Mouse (Mus musculus) spleen, adult 10 weeks (tissue): Measurements from ENCODE around the gene Mpzl2. TPM values are rescaled to one million over a fixed set of nuclear protein-coding genes. Genes with fewer than 3 reads are reported as not detected.

Source experiments
- polyA plus RNA-seq: library from polyadenylated mRNA; stranded (reverse); fragments of 350-450 nt; fragmentation: Illumina TruSeq; extraction: RNeasy Lipid Tissue Mini Kit (QIAGEN cat#74804); gene quantifications from one replicate; pipeline ENCODE4 v1.2.3, GENCODE M21; 2015; ENCODE audit warnings: low replicate concordance; ENCODE audit not compliant: insufficient read depth

Gene Mpzl2
- polyA plus RNA-seq, result 1.2 TPM

DNA sequence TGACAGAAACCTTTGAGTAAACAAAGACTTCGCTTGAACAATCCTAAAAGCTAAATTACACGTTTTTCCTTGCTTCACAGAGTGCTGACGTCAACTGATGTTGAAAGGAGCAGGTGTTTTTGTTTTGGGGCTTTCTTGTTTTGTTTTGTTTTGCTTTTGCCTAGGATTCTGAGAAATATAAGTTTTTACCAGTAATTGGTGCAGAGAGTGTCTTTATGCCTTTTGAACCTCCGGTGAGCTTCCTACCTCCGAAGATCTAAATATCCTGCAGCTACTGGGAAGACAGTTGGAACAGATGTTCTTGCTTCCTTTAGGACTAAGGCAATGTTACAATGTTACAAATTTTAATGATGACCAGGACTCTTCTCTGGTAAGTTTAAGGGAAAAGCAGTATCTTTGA lies at the start of gene Mpzl2:
Mpzl2 (plus strand) TSS at position 301 of the 400 bp plus-strand sequence.

GRCm38 (mm10) chr9:45009180-45010078 lies 30.2 kb upstream of the Mpzl2 start, which contains the start of gene Cd3e:
Gene Cd3e (minus strand): TSS chr9:45009627.

GRCm38 (mm10) chr9:45055082-45055713 lies 15.6 kb downstream of the Mpzl2 start, which contains the start of gene Mpzl3:
Gene Mpzl3 (plus strand): TSS chr9:45055186.

DNA sequence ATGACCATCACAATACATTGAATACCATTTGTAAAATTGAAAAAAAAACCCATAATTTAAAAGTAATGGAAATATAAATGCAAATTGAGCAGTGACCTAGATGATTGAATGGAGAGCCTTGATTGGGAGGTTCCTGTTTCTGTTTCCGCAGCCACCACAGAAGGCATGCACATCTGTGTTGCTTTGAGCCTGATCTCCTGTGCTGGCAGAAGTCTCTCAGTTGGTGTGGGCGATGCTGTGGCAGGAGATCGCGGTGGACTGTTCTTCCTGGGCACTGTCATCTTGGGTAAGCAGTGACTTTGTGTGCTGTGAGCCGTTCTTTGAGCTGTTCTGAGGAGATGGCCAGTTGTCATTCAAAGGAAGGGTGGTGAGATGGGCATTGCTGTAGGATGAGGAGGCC lies 39.4 kb downstream of the Mpzl2 start, which contains the start of gene Jaml:
Jaml (plus strand) TSS at position 173 of the 400 bp plus-strand sequence.

Other genes starting within 250 kb of the Mpzl2 start
- 0.44 TPM for gene Tmem25, start 240.5 kb upstream of the Mpzl2 start, polyA plus RNA-seq
- not detected for gene Ttc36, start 236.7 kb upstream of the Mpzl2 start, polyA plus RNA-seq
- gene Kmt2a, start 158.5 kb upstream of the Mpzl2 start, polyA plus RNA-seq, result 83.8 TPM
- 327 TPM for gene Atp5l, start 119.1 kb upstream of the Mpzl2 start, polyA plus RNA-seq
- 83.4 TPM for gene Ube4a, start 74.2 kb upstream of the Mpzl2 start, polyA plus RNA-seq
- 219 TPM for gene Cd3g, start 59.4 kb upstream of the Mpzl2 start, polyA plus RNA-seq
- 76.6 TPM for gene Cd3d, start 58.0 kb upstream of the Mpzl2 start, polyA plus RNA-seq
- 96.4 TPM for gene Cd3e, start 30.2 kb upstream of the Mpzl2 start, polyA plus RNA-seq
- 10.4 TPM for gene Mpzl3, start 15.4 kb downstream of the Mpzl2 start, polyA plus RNA-seq
- 34.5 TPM for gene Jaml, start 39.4 kb downstream of the Mpzl2 start, polyA plus RNA-seq
- gene Scn2b, start 78.0 kb downstream of the Mpzl2 start, polyA plus RNA-seq, result 4.2 TPM
- gene Scn4b, start 98.6 kb downstream of the Mpzl2 start, polyA plus RNA-seq, result 1.5 TPM
- gene BC049352, start 142.2 kb downstream of the Mpzl2 start, polyA plus RNA-seq, result 0.50 TPM
- gene Tmprss4, start 164.3 kb downstream of the Mpzl2 start, polyA plus RNA-seq, result 0.72 TPM
- gene Il10ra, start 229.3 kb downstream of the Mpzl2 start, polyA plus RNA-seq, result 130 TPM